Mouse (Mus musculus): Measurements from ENCODE around the gene Fbxo3. TPM values are rescaled to one million over a fixed set of nuclear protein-coding genes. Genes with fewer than 3 reads are reported as not detected.
"Not testable (repeated sequence)": the region's sequence is repeated elsewhere in the genome, so short reads cannot be mapped to it uniquely, and the experiment has no call there.

The Fbxo3 gene
- polyA plus RNA-seq (2015; fragmentation: Nextera tagmentation; extraction: Ambion mirVana), result 61.0 and 67.1 TPM in 2 replicates

DNA sequence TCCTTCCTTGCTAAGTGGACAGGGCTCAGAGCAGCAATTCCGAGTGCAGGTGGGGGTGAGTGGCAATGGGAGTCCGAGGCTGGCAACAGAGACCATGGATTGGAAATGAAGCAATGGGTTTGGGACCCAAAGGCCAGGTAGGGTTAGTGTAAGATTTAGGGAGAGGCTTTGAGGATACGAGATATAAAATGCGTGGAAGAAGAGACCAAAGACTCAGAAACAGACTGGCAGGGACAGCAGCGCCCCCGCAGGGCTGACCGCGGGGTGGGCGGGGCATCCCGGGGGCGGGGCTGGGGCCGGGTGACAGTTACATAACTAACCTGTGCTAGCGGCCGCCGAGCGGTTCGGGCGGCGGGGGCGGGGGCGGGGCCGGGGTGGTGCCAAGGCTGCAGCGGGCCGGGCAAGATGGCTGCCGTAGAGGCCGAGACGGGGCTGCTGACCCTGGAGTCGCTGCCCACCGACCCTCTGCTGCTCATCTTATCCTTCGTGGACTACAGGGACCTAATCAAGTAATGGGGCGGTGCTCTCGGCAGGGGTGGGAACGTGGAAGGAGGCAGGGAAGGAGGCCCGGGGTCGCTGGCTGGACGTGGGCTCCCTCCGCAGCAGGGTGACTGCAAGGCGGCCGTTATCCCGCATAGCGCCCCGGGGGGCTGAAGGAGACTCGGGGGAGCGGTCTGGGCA, at the start of gene Fbxo3:
Gene Fbxo3 (plus strand): TSS at position 264 of the 681 bp plus-strand sequence.
- Histone ChIP-seq H3K4me2 (peak within 1 kb of the TSS; percentile 65), H3K9ac (peak within 1 kb of the TSS; percentile 95), H3K4me1 (replicated peaks) (peaks cover 29% of the 10 kb centered on the region), H3K9me3 (no peaks in the 10 kb centered on the region), H3K36me3 (peaks cover 9% of the 10 kb centered on the region; the same call in 1 of the 2 replicates), H3K27me3 (no peaks in the 10 kb centered on the region), H3K27ac (replicated peaks) (peak within 1 kb of the TSS; percentile 68), H3K4me3 (peak within 1 kb of the TSS; percentile 93)
- under 1% methylated on average over 44 of the region's 44 CpGs for WGBS
- ATAC-seq (ENCODE audit: low read depth), result peak; percentile 97

DNA sequence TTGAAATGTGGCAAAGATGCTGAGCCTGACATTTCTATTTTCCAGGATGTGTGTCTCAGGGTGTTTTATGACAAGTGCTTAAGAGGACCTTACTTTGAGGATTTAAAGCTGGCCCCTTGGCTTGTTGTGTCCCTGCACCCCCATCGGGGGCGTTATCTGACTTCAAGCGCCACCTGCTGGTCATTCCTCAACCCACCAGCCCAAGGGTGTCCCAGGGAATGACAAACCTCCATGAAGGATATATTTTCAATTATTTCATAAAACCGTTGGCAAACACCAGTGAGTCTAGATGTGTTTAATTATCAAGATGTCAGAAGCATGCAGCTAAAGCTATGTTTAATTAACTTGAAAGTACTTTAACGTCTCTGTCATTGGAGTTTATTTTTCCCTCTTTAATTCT, 45.3 kb upstream of the Fbxo3 start:
- WGBS, result 8% methylated on average over 5 of the region's 5 CpGs
- H3K9me3 ChIP-seq, result no peaks in the 10 kb centered on the region
- peaks cover 18% of the 10 kb centered on the region; the same call in 1 of the 2 replicates for H3K36me3 ChIP-seq
- no peak overlapping the region for H3K4me3 ChIP-seq
- no peak overlapping the region for H3K9ac ChIP-seq
- no peak overlapping the region for H3K4me2 ChIP-seq
- H3K4me1 ChIP-seq (replicated peaks), result peaks cover 25% of the 10 kb centered on the region
- peak; percentile 76; the same call in 1 of the 2 replicates for ATAC-seq (ENCODE audit: low read depth)
- no peak overlapping the region for H3K27ac ChIP-seq (replicated peaks)
- H3K27me3 ChIP-seq, result no peaks in the 10 kb centered on the region

DNA sequence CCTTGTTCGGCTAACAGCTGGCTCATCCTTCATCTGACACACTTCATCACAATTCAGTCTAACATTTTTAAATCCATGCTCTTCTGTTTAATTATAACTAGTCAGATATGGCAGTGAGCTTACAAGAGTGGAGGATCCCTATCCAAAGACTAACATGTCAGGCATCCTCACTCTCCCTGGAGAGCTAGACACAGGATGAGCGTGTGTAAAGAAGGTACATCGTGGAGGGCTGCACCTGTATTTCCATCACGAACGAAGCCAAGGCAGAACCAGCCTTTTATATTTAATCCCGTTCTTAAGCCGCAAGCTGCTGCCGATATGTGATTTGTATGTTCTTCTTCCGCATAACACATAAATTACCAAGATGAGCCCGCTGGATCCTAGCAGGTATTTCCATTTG, 44.4 kb upstream of the Fbxo3 start:
- Histone ChIP-seq H3K4me3 (no peak overlapping the region), H3K27me3 (no peaks in the 10 kb centered on the region), H3K4me1 (replicated peaks) (peaks cover 16% of the 10 kb centered on the region), H3K27ac (replicated peaks) (no peak overlapping the region), H3K9ac (no peak overlapping the region), H3K9me3 (no peaks in the 10 kb centered on the region), H3K36me3 (peaks cover 18% of the 10 kb centered on the region; the same call in 1 of the 2 replicates), H3K4me2 (no peak overlapping the region)
- no peak for ATAC-seq (ENCODE audit: low read depth)
- WGBS, result 78% methylated on average over 10 of the region's 10 CpGs

DNA sequence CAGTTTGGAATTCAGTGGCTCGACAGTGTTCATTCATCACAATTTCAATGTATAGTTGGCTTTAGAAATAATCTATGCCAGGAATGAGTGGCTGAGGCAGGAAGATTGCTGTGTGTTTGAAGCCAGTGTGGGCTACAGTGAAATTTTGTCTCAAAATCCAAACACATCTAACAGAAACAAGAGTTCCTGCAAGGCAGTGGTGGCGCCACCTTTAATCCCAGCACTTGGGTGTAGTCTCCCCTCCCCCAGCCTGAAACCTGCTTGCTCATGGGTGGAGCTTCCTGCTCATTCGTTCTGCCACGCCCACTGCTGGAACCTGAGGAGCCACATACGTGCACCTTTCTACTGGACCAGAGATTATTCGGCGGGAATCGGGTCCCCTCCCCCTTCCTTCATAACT, 39.9 kb upstream of the Fbxo3 start:
- H3K9ac ChIP-seq; ATAC-seq (ENCODE audit: low read depth): not testable (repeated sequence)

DNA sequence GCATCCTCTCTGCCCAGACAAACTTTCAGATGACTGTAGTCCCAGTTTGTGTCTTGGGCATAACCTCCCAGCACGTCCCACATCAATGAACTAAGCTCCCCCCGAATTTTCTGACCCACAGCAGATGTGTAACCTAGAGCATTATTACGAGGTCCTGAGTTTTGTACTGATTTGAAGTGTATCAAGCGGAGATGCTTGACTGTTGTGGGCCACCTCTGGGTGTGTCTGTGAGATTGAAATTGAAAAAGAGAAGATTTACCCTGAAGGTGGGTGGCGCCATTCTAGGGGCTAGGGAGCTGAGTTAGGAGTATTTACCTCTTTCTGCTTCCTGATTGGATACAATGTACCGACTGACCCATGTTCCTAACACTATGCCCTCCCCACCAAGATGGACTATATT, 37.8 kb upstream of the Fbxo3 start:
- no peaks in the 10 kb centered on the region for H3K27me3 ChIP-seq
- no peak for ATAC-seq (ENCODE audit: low read depth)
- no peak overlapping the region for H3K4me3 ChIP-seq
- H3K4me2 ChIP-seq, result no peak overlapping the region
- H3K27ac ChIP-seq (replicated peaks), result no peak overlapping the region
- H3K9ac ChIP-seq, result no peak overlapping the region
- H3K4me1 ChIP-seq (replicated peaks), result peaks cover 12% of the 10 kb centered on the region
- no peaks in the 10 kb centered on the region for H3K9me3 ChIP-seq
- WGBS, result 88% methylated on average over 6 of the region's 6 CpGs
- H3K36me3 ChIP-seq, result no peaks in the 10 kb centered on the region

More for the DNA sequence above, 39.9 kb upstream of the Fbxo3 start:
- H3K27ac ChIP-seq (replicated peaks); H3K9me3 ChIP-seq; H3K4me3 ChIP-seq; H3K36me3 ChIP-seq; H3K27me3 ChIP-seq; H3K4me2 ChIP-seq: not testable (repeated sequence)
- 80% methylated on average over 8 of the region's 8 CpGs for WGBS
- H3K4me1 ChIP-seq (replicated peaks), result peaks cover 13% of the 10 kb centered on the region

DNA sequence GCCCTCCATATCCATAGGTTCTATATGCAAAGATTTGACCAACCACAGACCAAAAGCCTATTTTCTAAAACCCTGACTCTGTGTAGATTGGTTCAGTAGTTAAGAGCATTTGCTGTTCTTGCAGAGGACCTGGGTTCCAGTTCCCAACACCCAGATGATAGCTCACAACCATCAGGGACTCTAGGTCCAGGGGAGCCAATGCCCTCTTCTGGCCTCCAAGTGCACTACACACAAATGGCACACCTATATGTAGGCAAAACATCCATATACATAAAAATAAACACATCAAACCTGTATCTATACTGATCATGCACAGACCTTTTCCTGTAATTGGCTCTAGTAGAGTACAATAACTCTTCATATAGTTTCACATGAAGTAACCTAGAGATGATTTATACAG, 36.2 kb upstream of the Fbxo3 start:
- Histone ChIP-seq H3K4me1 (replicated peaks) (peaks cover 12% of the 10 kb centered on the region), H3K36me3 (no peaks in the 10 kb centered on the region), H3K4me2 (no peak overlapping the region), H3K27ac (replicated peaks) (no peak overlapping the region), H3K4me3 (no peak overlapping the region), H3K27me3 (no peaks in the 10 kb centered on the region), H3K9me3 (no peaks in the 10 kb centered on the region), H3K9ac (no peak overlapping the region)
- ATAC-seq (ENCODE audit: low read depth), result no peak

DNA sequence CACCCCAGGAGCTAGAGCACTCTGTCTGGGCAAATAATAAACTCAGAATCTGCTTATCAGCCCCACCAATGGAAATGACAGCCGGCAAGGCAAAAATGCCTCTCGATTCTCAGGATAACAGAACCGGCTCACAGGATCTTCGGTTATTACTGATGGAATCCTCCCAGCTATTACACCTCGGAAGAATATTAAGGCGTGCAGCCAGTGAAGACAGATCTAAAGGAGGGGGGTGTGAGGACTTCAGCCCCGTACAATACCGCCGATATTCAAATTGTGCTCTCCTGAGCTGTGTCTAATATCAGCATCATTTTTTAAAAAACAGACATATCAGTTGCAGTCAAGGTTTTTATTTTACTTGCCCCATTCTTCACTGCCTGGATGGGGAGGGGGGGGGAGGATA, 35.4 kb upstream of the Fbxo3 start:
- H3K4me2 ChIP-seq, result peak overlapping the region; percentile 33
- 53% methylated on average over 9 of the region's 9 CpGs for WGBS
- H3K9me3 ChIP-seq, result no peaks in the 10 kb centered on the region
- no peaks in the 10 kb centered on the region for H3K36me3 ChIP-seq
- H3K9ac ChIP-seq, result peak overlapping the region; percentile 35; the same call in 1 of the 2 replicates
- ATAC-seq (ENCODE audit: low read depth), result peak; percentile 71; the same call in 1 of the 2 replicates
- H3K4me3 ChIP-seq, result no peak overlapping the region
- no peaks in the 10 kb centered on the region for H3K27me3 ChIP-seq
- peak overlapping the region; percentile 77 for H3K27ac ChIP-seq (replicated peaks)
- peaks cover 12% of the 10 kb centered on the region for H3K4me1 ChIP-seq (replicated peaks)

DNA sequence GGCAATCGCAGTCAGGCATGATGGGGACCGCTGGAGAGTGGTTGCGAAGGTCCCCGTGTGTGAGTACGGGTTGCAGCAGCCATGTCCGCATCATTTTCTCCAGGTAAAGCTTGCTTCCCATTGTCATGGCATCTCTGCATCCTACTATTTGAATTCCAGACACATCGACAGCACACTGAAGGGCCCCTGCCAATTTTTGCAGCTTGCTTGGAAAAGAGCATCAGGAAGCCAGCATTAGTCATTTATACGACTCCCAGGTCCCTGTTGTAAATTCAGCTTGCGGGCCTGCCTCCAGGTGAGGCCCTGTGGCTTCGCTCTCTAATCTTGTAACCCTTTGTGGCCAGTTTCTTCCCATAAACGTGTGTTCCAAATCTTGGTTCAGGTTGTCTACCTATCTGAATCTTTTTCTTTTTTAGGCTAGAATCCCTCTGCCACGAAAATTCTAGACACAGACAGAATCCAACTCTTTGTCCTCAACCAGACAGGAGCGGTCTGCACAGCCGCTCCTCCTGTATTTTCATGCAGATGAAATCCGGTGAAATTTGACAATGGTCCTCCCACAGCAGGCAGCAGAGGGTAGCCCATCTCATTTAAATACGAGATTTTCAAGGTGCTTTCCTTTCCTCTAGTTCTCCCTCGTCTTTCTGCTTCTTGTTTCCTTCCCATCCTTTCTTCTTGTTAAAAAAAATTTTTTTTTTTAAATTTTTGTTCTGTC, 34.7 kb upstream of the Fbxo3 start:
- Histone ChIP-seq H3K9me3 (no peaks in the 10 kb centered on the region), H3K4me3 (no peak overlapping the region), H3K27ac (replicated peaks) (peak overlapping the region; percentile 77), H3K36me3 (no peaks in the 10 kb centered on the region), H3K4me1 (replicated peaks) (peaks cover 12% of the 10 kb centered on the region), H3K9ac (peak overlapping the region; percentile 35; the same call in 1 of the 2 replicates), H3K4me2 (peak overlapping the region; percentile 33), H3K27me3 (no peaks in the 10 kb centered on the region)
- ATAC-seq (ENCODE audit: low read depth), result peak; percentile 54
- 16% methylated on average over 17 of the region's 17 CpGs for WGBS

DNA sequence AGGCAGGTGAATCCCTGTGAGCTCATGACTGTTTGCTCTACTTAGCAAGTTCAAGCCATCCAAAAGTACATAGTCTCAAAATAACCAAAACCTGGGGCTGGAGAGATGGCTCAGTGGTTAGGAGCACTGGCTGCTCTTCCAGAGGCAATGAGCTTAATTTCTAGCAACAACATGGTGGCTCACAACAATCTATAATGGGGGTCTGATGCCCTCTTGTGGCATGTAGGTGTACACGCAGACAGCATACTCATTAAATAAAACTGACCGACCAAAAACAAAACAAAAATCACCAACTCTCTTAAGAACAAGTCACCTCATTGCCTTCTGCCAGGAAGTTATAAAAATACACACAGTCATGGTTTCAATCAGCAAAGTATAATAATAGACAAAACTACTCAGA, 26.4 kb upstream of the Fbxo3 start:
- Histone ChIP-seq H3K4me2 (no peak overlapping the region), H3K27ac (replicated peaks) (no peak overlapping the region), H3K9me3 (no peaks in the 10 kb centered on the region), H3K4me3 (no peak overlapping the region), H3K27me3 (peaks cover 6% of the 10 kb centered on the region; the same call in 1 of the 2 replicates), H3K4me1 (replicated peaks) (no peaks in the 10 kb centered on the region), H3K9ac (no peak overlapping the region), H3K36me3 (no peaks in the 10 kb centered on the region)
- WGBS, result 15% methylated on average over 2 of the region's 2 CpGs
- no peak for ATAC-seq (ENCODE audit: low read depth)

DNA sequence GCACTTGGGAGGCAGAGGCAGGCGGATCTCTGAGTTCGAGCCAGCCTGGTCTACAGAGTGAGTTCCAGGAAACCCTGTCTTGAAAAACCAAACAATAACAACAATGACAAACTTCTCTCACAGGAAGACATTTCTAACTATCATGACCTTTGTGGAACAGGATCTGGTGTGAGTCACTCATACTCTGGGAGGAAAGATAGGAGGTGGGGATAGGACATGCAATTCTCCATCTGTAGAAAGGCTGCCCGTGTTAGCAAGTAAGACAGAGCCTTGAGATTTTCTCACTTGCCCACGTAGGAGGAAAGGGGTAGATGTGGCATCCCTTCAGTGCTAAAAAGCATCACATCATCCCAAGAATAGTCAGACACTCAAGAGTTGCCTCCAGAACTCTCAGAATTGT, 25.7 kb upstream of the Fbxo3 start:
- no peaks in the 10 kb centered on the region for H3K9me3 ChIP-seq
- 86% methylated on average over 4 of the region's 4 CpGs for WGBS
- H3K27ac ChIP-seq (replicated peaks), result no peak overlapping the region
- no peaks in the 10 kb centered on the region for H3K36me3 ChIP-seq
- H3K9ac ChIP-seq, result no peak overlapping the region
- no peak for ATAC-seq (ENCODE audit: low read depth)
- peaks cover 6% of the 10 kb centered on the region; the same call in 1 of the 2 replicates for H3K27me3 ChIP-seq
- H3K4me1 ChIP-seq (replicated peaks), result no peaks in the 10 kb centered on the region
- H3K4me3 ChIP-seq, result no peak overlapping the region
- H3K4me2 ChIP-seq, result no peak overlapping the region

DNA sequence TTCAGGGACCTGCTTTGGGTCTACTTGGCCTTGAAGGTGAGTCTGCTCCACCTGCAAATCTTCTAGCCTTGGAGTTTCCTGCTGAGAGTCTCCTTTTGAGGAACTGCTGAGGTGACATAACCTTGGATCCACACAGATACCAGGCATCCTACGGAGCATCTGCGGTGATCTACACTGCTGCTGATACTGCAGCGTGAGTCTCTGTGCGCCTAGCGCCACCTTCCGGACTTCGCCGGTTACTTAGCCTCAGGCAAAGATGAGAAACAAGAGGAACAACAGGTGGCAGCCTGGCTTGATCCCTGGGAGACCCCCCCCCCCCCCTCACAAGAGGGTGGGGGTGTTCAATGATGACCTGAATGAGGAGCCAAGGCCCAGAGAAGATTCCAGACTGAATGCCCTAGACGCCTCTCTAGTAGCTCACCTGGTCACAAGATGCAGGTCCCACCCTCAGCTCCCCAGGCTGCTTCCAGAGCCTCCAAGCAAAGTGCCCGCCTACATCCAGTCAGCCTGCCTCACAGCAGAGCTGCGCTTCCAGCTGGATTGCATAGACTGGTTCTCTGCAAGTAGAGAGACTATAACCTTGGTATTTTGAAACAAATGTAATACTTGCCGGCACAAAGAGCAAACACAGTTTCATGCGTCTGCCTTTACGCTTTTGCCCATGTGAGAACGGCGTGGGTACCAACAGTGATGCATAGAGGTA, 24.7 kb upstream of the Fbxo3 start:
- Histone ChIP-seq H3K4me1 (replicated peaks) (no peaks in the 10 kb centered on the region), H3K4me3 (no peak overlapping the region), H3K4me2 (no peak overlapping the region), H3K27ac (replicated peaks) (no peak overlapping the region), H3K36me3 (no peaks in the 10 kb centered on the region), H3K9me3 (no peaks in the 10 kb centered on the region), H3K9ac (no peak overlapping the region), H3K27me3 (peaks cover 6% of the 10 kb centered on the region; the same call in 1 of the 2 replicates)
- ATAC-seq (ENCODE audit: low read depth), result peak; percentile 71; the same call in 1 of the 2 replicates
- 34% methylated on average over 16 of the region's 16 CpGs for WGBS

Measured in neural tube, embryonic 13.5 days (tissue).